Mouse (Mus musculus): Measurements from ENCODE around the gene Cd3eap. TPM values are rescaled to one million over a fixed set of nuclear protein-coding genes. Genes with fewer than 3 reads are reported as not detected.
A peak's percentile ranks its signal among the peaks of the same experiment; 100 is the strongest.

Cd3eap gene
- total and polyA plus RNA-seq, 3 experiments: 43.9 to 49.8 TPM; not detected in 1

DNA sequence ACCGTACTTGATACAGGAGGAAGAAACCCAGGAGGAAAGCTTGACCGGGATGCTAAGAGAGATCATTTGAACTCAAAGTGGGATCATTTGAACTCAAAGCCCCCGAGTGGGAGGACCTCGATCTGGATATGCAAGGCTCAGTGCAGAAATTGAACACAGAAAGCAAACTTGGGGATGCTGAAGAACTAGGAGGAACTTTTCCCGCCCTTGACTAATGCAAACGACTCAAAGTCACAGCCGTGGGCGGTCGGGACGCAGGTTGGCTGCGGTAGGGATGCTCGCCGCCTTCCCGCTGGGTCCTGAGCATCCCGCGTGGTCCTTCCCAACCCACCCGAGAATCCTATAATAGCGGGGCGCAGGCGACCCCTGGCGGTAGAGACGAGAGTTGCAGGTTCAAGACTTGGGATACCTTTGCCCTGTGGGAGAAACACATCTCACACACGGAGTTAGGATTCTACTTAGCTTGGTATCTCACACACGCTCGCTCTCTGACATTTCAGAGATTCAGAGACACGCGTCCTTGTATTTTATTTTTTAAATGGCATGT lies 16.7 kb downstream of the Cd3eap start:
- H3K36me3 ChIP-seq (ENCODE audit: control insufficient read depth in 1 of 2, insufficient read depth in 2 of 2, low read length in 2 of 2): peaks cover 0 to 5% of the 10 kb centered on the region in 2 experiments; a peak in 2 of 4 replicates
- H3K27ac ChIP-seq (ENCODE audit: control insufficient read depth, low read depth, low read length): no peak overlapping the region
- peaks cover 2 to 18% of the 10 kb centered on the region in 2 experiments; a peak in 3 of 4 replicates for H3K4me1 ChIP-seq (ENCODE audit: control insufficient read depth in 1 of 2, insufficient read depth in 2 of 2, low read length in 2 of 2)
- H3K9me3 ChIP-seq (replicated peaks; ENCODE audit: insufficient read depth, low read length): no peaks in the 10 kb centered on the region
- H3K27me3 ChIP-seq (ENCODE audit: control insufficient read depth in 1 of 2, insufficient read depth in 2 of 2, low read length in 2 of 2): peaks cover 0 to 6% of the 10 kb centered on the region in 2 experiments; a peak in 2 of 4 replicates
- H3K9ac ChIP-seq (ENCODE audit: control insufficient read depth, low read depth, low read length, poor library complexity, severe bottlenecking): peak overlapping the region; percentile 18; the same call in 1 of the 2 replicates
- peak overlapping the region; percentile 18 to 36; a peak in 3 of 4 replicates for H3K4me3 ChIP-seq (ENCODE audit: control insufficient read depth in 1 of 2, insufficient read depth in 1 of 2, low read depth in 2 of 2, low read length in 2 of 2)
- no peaks in the 10 kb centered on the region for H3K79me2 ChIP-seq (ENCODE audit: control insufficient read depth, insufficient read depth, low read length, poor library complexity)
- DNase-seq (ENCODE audit: low read depth, low spot score): peak; percentile 80
- TF ChIP-seq POLR2A (IDR thresholded peaks at IDR 0.05; ENCODE audit: control insufficient read depth in 1 of 2, insufficient read depth in 1 of 2, low read depth in 1 of 2, low read length in 2 of 2, poor library complexity in 1 of 2) (no peak), BHLHE40 (IDR thresholded peaks at IDR 0.05; ENCODE audit: borderline replicate concordance, low read depth, low read length) (no peak), CHD1 (IDR thresholded peaks at IDR 0.05; ENCODE audit: low read depth, low read length) (no peak), SIN3A (IDR thresholded peaks at IDR 0.05; ENCODE audit: low read length) (peak; percentile 62; the same call in 1 of the 2 replicates), UBTF (IDR thresholded peaks at IDR 0.05; ENCODE audit: borderline replicate concordance, insufficient read depth, low read depth, low read length) (no peak), MXI1 (IDR thresholded peaks at IDR 0.05; ENCODE audit: low read depth, low read length) (peak; percentile 68; the same call in 1 of the 2 replicates), ETS1 (IDR thresholded peaks at IDR 0.05; ENCODE audit: low read depth, low read length) (no peak), ELF1 (IDR thresholded peaks at IDR 0.05; ENCODE audit: low read depth, low read length) (no peak), ZNF384 (IDR thresholded peaks at IDR 0.05; ENCODE audit: low read depth, low read length) (no peak), MAX (IDR thresholded peaks at IDR 0.05; ENCODE audit: low read length) (no peak), CTCF (IDR thresholded peaks at IDR 0.05 in 2 of 3, conservative IDR thresholded peaks at IDR 0.05 in 1 of 3; ENCODE audit: control insufficient read depth in 1 of 3, insufficient read depth in 1 of 3, low read depth in 2 of 3, low read length in 3 of 3, poor library complexity in 1 of 3, severe bottlenecking in 1 of 3) (peak; percentile 93 to 98 (median 97)), TBP (IDR thresholded peaks at IDR 0.05; ENCODE audit: low read depth, low read length) (no peak), USF1 (IDR thresholded peaks at IDR 0.05; ENCODE audit: low read depth, low read length) (no peak), NELFE (IDR thresholded peaks at IDR 0.05; ENCODE audit: low read depth, low read length) (no peak), E2F4 (IDR thresholded peaks at IDR 0.05; ENCODE audit: borderline replicate concordance, low read depth, low read length) (no peak), GABPA (IDR thresholded peaks at IDR 0.05; ENCODE audit: low read depth, low read length) (no peak), MYB (IDR thresholded peaks at IDR 0.05; ENCODE audit: low read depth, low read length) (no peak), TAL1 (IDR thresholded peaks at IDR 0.05; ENCODE audit: low read length) (no peak), TCF12 (IDR thresholded peaks at IDR 0.05; ENCODE audit: low read depth, low read length) (no peak), EP300 (IDR thresholded peaks at IDR 0.05; ENCODE audit: low read depth in 1 of 2, low read length in 2 of 2) (no peak), KAT2A (conservative IDR thresholded peaks at IDR 0.05; ENCODE audit: low read depth, low read length) (no peak), MAZ (IDR thresholded peaks at IDR 0.05; ENCODE audit: low read depth, low read length) (no peak; the same call in 1 of the 2 replicates), HCFC1 (IDR thresholded peaks at IDR 0.05; ENCODE audit: low read depth, low read length) (0 out of 2 replicates have a peak, but pooled peaks have one; percentile 37), USF2 (IDR thresholded peaks at IDR 0.05; ENCODE audit: borderline replicate concordance in 1 of 2, insufficient read depth in 1 of 2, low read depth in 1 of 2, low read length in 2 of 2) (no peak), RAD21 (IDR thresholded peaks at IDR 0.05; ENCODE audit: low read depth, low read length) (peak; percentile 85), ZC3H11A (IDR thresholded peaks at IDR 0.05; ENCODE audit: low read depth, low read length) (peak; percentile 90), GATA1 (IDR thresholded peaks at IDR 0.05; ENCODE audit: low read depth, low read length) (no peak), MYC (IDR thresholded peaks at IDR 0.05; ENCODE audit: low read depth, low read length) (no peak), ZKSCAN1 (IDR thresholded peaks at IDR 0.05; ENCODE audit: low read depth, low read length) (no peak), NRF1 (IDR thresholded peaks at IDR 0.05; ENCODE audit: insufficient read depth, low read depth, low read length, poor library complexity, severe bottlenecking) (no peak), MEF2A (IDR thresholded peaks at IDR 0.05; ENCODE audit: extremely low read depth, insufficient replicate concordance, low read depth, low read length, poor library complexity, severe bottlenecking) (no peak), RCOR1 (IDR thresholded peaks at IDR 0.05; ENCODE audit: low read depth, low read length) (peak; percentile 24; the same call in 1 of the 2 replicates), JUND (IDR thresholded peaks at IDR 0.05; ENCODE audit: low read depth, low read length) (no peak), SMC3 (IDR thresholded peaks at IDR 0.05; ENCODE audit: low read depth, low read length) (peak; percentile 96), POLR2AphosphoS5 (IDR thresholded peaks at IDR 0.05; ENCODE audit: borderline replicate concordance, low read depth, low read length) (no peak), CHD2 (IDR thresholded peaks at IDR 0.05; ENCODE audit: low read length) (no peak), ZMIZ1 (IDR thresholded peaks at IDR 0.05; ENCODE audit: low read depth, low read length) (no peak)

Measured in MEL (cell line).